Mouse (Mus musculus) kidney, adult 2 months (tissue): ENCODE data around the gene Fam19a2. TPM values are rescaled to one million over a fixed set of nuclear protein-coding genes. Genes with fewer than 3 reads are reported as not detected.

ENCODE experiments used
- DNase-seq: peaks from one replicate; pipeline ENCODE4 v3.0.0; 2021
- H3K27ac ChIP-seq: fragments of 200-500 bp; 2 replicates; pipeline ENCODE4 v1.5.1; 2012; ENCODE audit warnings: low read depth, low read length, control low read depth, inconsistent platforms; ENCODE audit not compliant: insufficient read depth
- H3K27me3 ChIP-seq: fragments of 200-500 bp; replicated peaks from 2 replicates; pipeline ENCODE4 v1.6.1; 2012; ENCODE audit warnings: mild to moderate bottlenecking, moderate library complexity, low read length, inconsistent platforms; ENCODE audit not compliant: control insufficient read depth, insufficient read depth
- H3K36me3 ChIP-seq: fragments of 200-500 bp; 2 replicates; pipeline ENCODE4 v1.6.1; 2012; ENCODE audit warnings: mild to moderate bottlenecking, moderate library complexity, low read length, inconsistent platforms; ENCODE audit not compliant: control insufficient read depth, insufficient read depth
- H3K4me1 ChIP-seq: fragments of 200-500 bp; 2 replicates; pipeline ENCODE4 v1.6.1; 2011; ENCODE audit warnings: low read length; ENCODE audit not compliant: control insufficient read depth, insufficient read depth
- H3K4me3 ChIP-seq: fragments of 200-500 bp; 2 replicates; pipeline ENCODE4 v1.5.1; 2011; ENCODE audit warnings: mild to moderate bottlenecking, low read depth, low read length, control low read depth; ENCODE audit not compliant: insufficient read depth
- CTCF ChIP-seq: fragments of 200-500 bp; conservative IDR thresholded peaks from 2 replicates; pipeline ENCODE4 v1.5.1; 2011; ENCODE audit warnings: low read depth, mild to moderate bottlenecking, control low read depth, low read length, moderate library complexity, mixed read lengths; ENCODE audit not compliant: insufficient read depth, insufficient read length
- POLR2A ChIP-seq: fragments of 200-500 bp; IDR thresholded peaks from one replicate; pipeline ENCODE4 v1.6.1; 2011; ENCODE audit warnings: low read depth, low read length, control low read depth
- WGBS: fragments of 180-500 bp; shearing (Covaris S2); methylation state at CpG from one replicate; pipeline ENCODE4 v1.1.7; 2018; 5-methylcytosine and 5-hydroxymethylcytosine counted together
- polyA plus RNA-seq: library from polyadenylated mRNA; depleted of rRNA; stranded (reverse); fragments of >200 nt; gene quantifications from 2 replicates; pipeline ENCODE4 v1.2.3, GENCODE M21; 2012

The Fam19a2 gene
- polyA plus RNA-seq, 1 experiment = 0.06 TPM

DNA sequence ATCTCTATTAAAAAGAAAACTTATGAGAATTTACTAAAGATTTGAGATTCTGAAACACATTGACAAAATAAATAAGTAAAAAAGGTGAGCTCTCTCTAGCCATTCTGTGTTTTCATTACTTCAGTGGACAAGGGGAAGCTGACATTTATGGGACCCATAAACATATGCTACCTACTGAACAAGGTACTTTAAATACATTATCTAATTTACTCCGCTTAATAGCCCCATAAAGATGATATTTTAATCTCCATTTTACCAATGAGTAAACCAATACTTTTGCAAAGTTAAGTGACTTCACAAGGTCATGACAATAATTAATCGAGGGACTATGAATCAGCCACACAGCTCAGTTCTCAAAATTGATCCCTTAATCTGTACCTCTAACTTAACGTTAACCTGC, 443.2 kb downstream of the Fam19a2 start:
- Histone ChIP-seq H3K27ac (no peak overlapping the region), H3K36me3 (no peaks in the 10 kb centered on the region), H3K27me3 (no peaks in the 10 kb centered on the region), H3K4me3 (no peak overlapping the region), H3K4me1 (no peaks in the 10 kb centered on the region)
- no peak for DNase-seq
- 58% methylated on average over 3 of the region's 3 CpGs for WGBS
- TF ChIP-seq CTCF (no peak), POLR2A (no peak)

DNA sequence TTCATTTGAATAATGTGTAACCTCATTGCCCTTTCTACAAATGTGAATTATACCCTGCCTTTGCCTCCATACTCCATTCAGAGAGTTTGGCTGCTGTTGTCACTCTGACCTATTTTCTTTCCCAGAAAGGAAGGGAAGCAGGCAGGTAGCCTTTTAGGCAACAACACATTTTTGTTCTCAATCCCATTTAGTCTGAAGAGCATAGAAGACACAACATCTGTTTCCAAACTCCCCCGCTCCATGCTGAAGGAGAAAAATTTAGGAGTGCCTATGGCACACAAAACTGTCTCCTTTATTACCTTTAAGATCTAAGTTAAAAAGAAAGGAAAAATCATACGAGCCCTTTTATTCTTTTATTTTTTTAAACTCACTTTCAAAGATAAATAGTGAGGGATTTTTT, 446.9 kb downstream of the Fam19a2 start:
- TF ChIP-seq CTCF (no peak), POLR2A (no peak)
- Histone ChIP-seq H3K36me3 (no peaks in the 10 kb centered on the region), H3K27ac (no peak overlapping the region), H3K27me3 (no peaks in the 10 kb centered on the region), H3K4me1 (no peaks in the 10 kb centered on the region), H3K4me3 (no peak overlapping the region)
- DNase-seq = no peak
- 78% methylated on average over 2 of the region's 2 CpGs for WGBS

DNA sequence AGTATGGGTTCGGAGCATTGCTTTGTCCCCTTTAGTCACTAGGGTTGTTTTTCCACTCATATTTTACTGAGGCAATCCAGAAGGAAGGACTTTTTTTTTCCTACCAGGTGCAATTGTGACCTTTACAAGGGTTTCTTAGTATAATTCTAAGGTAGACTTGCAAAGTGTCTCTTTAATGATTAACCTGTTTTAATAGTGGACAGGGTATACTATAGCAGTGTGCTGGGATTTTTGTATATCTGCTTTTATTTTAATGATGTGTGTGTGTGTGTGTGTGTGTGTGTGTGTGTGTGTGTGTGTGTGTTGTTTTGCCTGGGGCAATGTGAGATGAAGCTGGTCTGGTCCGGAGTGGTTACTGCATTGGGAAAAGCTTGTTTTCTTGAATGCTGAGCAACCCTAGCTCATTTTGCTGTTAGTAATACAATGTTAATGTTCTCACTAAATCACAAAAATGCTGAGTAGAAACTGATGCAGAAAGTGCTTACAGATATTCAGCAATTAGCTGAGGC, 458.2 kb downstream of the Fam19a2 start:
- 55% methylated on average over 2 of the region's 2 CpGs for WGBS
- TF ChIP-seq CTCF = no peak
- no peak for TF ChIP-seq POLR2A
- H3K27ac ChIP-seq = no peak overlapping the region
- H3K4me3 ChIP-seq = no peak overlapping the region
- no peaks in the 10 kb centered on the region for H3K27me3 ChIP-seq
- no peaks in the 10 kb centered on the region for H3K4me1 ChIP-seq
- peak; percentile 72 for DNase-seq
- no peaks in the 10 kb centered on the region for H3K36me3 ChIP-seq

DNA sequence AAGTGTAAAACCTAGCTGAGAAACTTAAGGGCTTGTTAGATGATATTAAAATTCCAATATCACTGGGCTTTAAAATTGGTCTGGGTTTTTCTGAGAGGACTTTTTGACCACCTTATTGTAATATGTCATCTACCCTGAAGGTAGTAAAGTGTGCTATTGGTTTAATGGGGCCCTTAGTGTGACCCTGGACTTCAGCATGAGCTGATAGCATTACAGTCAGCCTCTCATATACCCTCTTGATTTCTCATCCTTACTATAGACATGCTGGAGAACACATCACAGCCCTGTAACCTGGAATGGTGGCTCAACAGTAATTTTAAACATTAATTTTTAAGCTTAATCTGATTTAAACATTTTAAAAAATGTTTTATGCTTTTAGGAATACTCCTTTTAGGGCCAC, 459.8 kb downstream of the Fam19a2 start:
- Histone ChIP-seq H3K4me3 (no peak overlapping the region), H3K36me3 (no peaks in the 10 kb centered on the region), H3K4me1 (no peaks in the 10 kb centered on the region), H3K27me3 (no peaks in the 10 kb centered on the region), H3K27ac (no peak overlapping the region)
- no peak for DNase-seq
- TF ChIP-seq POLR2A (no peak), CTCF (no peak)

DNA sequence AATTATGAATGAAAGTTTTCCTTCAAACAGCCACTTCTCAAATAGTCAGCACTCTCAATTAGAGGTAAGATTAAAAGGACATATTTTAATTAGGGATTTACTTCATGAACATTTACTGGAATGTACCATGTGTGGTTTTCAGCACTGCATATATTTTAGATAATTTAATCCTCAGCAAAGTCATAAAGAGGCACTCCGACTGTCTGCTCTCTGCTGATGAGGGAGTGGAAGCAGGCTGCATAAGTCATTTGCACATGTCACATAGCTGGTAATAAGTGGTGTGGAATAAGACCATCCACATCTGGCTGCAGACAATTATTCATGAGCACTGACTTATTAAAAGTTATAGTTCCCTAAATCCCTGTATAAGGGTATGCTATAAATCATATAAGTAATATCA, 484.5 kb downstream of the Fam19a2 start:
- TF ChIP-seq POLR2A (no peak), CTCF (no peak)
- no peaks in the 10 kb centered on the region for H3K4me1 ChIP-seq
- DNase-seq = no peak
- H3K36me3 ChIP-seq = no peaks in the 10 kb centered on the region
- H3K4me3 ChIP-seq = no peak overlapping the region
- H3K27ac ChIP-seq = no peak overlapping the region
- WGBS = 73% methylated on average over 1 of the region's 1 CpGs
- H3K27me3 ChIP-seq = no peaks in the 10 kb centered on the region

DNA sequence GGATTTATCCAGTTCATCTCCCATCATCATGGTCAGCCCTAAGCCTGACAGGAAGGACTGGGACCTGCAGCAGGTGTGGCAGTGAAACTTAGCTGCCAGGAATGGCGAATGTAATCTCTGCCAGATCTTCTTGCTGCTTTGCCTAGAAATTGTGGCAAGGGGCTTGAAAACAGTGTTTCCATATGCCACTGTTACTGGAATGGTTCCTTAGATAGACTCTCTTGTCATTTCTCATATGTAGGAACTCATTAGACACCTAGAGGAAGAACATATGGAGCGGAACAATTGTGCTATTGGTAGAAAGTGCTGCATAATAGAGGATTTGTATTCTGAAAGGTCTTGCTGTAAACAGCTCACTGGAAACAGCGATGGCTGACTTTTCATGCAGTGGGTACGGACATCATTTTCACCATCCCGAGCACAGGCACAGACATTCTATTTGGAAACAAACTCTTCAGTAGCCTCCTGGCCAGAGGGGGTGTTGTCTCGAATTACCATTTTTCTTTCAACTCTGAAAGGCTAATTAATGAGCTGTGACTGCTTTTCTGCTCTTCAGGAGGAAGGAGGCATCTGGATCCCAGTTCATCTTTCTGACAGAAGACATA, 488.0 kb downstream of the Fam19a2 start:
- no peak for DNase-seq
- WGBS = 54% methylated on average over 6 of the region's 6 CpGs
- no peak overlapping the region for H3K4me3 ChIP-seq
- no peaks in the 10 kb centered on the region for H3K4me1 ChIP-seq
- no peak for TF ChIP-seq POLR2A
- no peak for TF ChIP-seq CTCF
- H3K36me3 ChIP-seq = no peaks in the 10 kb centered on the region
- H3K27ac ChIP-seq = no peak overlapping the region
- H3K27me3 ChIP-seq = no peaks in the 10 kb centered on the region

DNA sequence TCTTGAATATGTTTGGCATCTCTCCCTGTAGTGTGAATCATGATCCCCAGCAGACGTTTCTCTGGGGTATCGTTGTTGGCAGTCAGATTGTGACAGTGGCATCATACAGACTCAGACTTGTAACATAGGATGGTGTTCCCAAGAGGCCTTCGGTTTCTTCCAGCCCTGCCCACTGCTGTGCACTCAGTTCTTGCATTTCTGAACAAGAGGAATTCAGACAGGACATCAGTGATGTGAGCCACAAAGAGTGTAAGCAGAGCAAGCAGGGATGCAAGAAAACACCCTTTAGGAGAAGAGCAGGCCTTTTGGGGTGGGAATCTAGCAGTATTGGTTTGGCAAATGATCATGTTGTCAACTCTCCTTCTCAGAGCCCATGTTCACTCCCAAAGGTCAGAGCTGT, 489.0 kb downstream of the Fam19a2 start:
- Histone ChIP-seq H3K27ac (no peak overlapping the region), H3K36me3 (no peaks in the 10 kb centered on the region), H3K4me1 (no peaks in the 10 kb centered on the region), H3K4me3 (no peak overlapping the region), H3K27me3 (no peaks in the 10 kb centered on the region)
- 54% methylated on average over 3 of the region's 3 CpGs for WGBS
- no peak for TF ChIP-seq POLR2A
- no peak for TF ChIP-seq CTCF
- DNase-seq = no peak
